Mouse (Mus musculus) lung, postnatal 0 days (tissue): ENCODE data around the gene Htr5a. TPM values are rescaled to one million over a fixed set of nuclear protein-coding genes. Genes with fewer than 3 reads are reported as not detected.
A peak's percentile ranks its signal among the peaks of the same experiment; 100 is the strongest.

Experiments used
- ATAC-seq: fragments of 200-750 bp; cut with Nextera tagmentation; 2 replicates; pipeline ENCODE4 v1.8.0; 2017; ENCODE audit warnings: moderate library complexity
- DNase-seq: peaks from one replicate; pipeline ENCODE4 v3.0.0-alpha.2; 2016; ENCODE audit warnings: low spot score
- H3K27ac ChIP-seq: fragments of 300-500 bp; sonication (generic); 2 replicates; pipeline ENCODE4 v1.5.1; 2014; ENCODE audit warnings: antibody characterized with exemption, mild to moderate bottlenecking, low read length, mixed read lengths
- H3K27me3 ChIP-seq: fragments of 300-500 bp; sonication (generic); replicated peaks from 2 replicates; pipeline ENCODE4 v1.6.1; 2014; ENCODE audit warnings: low read length, mixed read lengths; ENCODE audit not compliant: insufficient read depth
- H3K36me3 ChIP-seq: fragments of 300-500 bp; sonication (generic); 2 replicates; pipeline ENCODE4 v1.6.1; 2014; ENCODE audit warnings: low read length, mixed read lengths; ENCODE audit not compliant: insufficient read depth
- H3K4me1 ChIP-seq: fragments of 300-500 bp; sonication (generic); 2 replicates; pipeline ENCODE4 v1.6.1; 2014; ENCODE audit warnings: antibody characterized with exemption, low read depth, low read length, mixed read lengths; ENCODE audit not compliant: insufficient read depth
- H3K4me2 ChIP-seq: fragments of 300-500 bp; sonication (generic); replicated peaks from 2 replicates; pipeline ENCODE4 v1.6.1; 2014; ENCODE audit warnings: low read depth, mild to moderate bottlenecking, low read length, moderate library complexity, mixed read lengths
- H3K4me3 ChIP-seq: fragments of 300-500 bp; sonication (generic); 2 replicates; pipeline ENCODE4 v1.5.1; 2014; ENCODE audit warnings: low read depth, low read length
- H3K9ac ChIP-seq: fragments of 300-500 bp; sonication (generic); replicated peaks from 2 replicates; pipeline ENCODE4 v1.6.1; 2014; ENCODE audit warnings: low read depth, mild to moderate bottlenecking
- H3K9me3 ChIP-seq: fragments of 300-500 bp; sonication (generic); 2 replicates; pipeline ENCODE4 v1.6.1; 2016; ENCODE audit warnings: low read length, mixed read lengths
- CTCF ChIP-seq: IDR thresholded peaks from 2 replicates; pipeline ENCODE4 v1.5.1; 2016; ENCODE audit warnings: antibody characterized with exemption, mild to moderate bottlenecking
- EP300 ChIP-seq: IDR thresholded peaks from 2 replicates; pipeline ENCODE4 v1.6.1; 2016; ENCODE audit warnings: antibody characterized with exemption, mild to moderate bottlenecking, control low read depth
- WGBS: fragments of 180-500 bp; shearing (Covaris S2); extraction: QIAGEN DNeasy Blood & Tissue Kit; methylation state at CpG from one replicate; pipeline ENCODE4 v1.1.7; 2014; 5-methylcytosine and 5-hydroxymethylcytosine counted together
- polyA plus RNA-seq: library from polyadenylated mRNA; unstranded; fragments of >200 nt; fragmentation: Nextera tagmentation; extraction: Ambion mirVana; gene quantifications from 2 replicates; pipeline ENCODE4 v1.2.1, GENCODE M21; 2015

Gene Htr5a
- polyA plus RNA-seq: not detected in 2 replicates

DNA sequence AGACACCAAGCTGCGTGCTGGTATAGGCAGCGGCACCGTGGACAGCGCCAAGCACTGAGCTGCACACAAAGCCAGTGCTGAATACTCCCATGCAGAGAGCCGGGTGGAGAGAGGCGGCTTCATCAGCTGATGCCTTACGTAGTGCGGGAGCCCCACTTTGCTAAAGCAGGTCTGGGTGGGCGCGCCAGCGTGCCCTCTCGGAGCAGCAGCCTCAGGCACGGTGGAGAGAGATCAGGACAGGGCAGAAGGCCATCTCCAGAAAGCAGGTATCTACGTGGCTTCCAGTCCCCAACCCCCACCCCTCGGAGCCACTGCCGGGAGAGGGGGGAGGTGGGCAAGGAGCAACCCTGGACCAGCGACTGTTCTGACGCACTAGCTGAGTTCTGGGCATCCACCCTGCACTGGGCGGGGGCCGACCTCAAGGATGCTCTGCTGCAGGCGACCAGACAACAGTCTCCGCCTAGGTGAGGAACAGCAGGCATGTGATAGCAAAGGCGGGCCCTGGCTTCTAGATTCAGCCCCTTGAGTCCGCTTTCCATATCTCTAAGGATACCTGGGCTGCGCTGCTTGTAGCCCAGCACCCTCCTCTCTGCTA, at the start of gene Htr5a:
Htr5a (plus strand) TSS at position 449 of the 595 bp plus-strand sequence.
- Histone ChIP-seq H3K27me3 (0 out of 2 replicates have a peak, but pooled peaks cover 3% of the 10 kb centered on the region), H3K4me3 (no peak within 1 kb of the TSS), H3K9me3 (no peaks in the 10 kb centered on the region), H3K4me2 (no peak within 1 kb of the TSS), H3K36me3 (no peaks in the 10 kb centered on the region), H3K4me1 (no peaks in the 10 kb centered on the region), H3K27ac (no peak within 1 kb of the TSS), H3K9ac (no peak within 1 kb of the TSS)
- TF ChIP-seq CTCF (no peak), EP300 (no peak)
- DNase-seq (peak; percentile 34), ATAC-seq (no peak)
- WGBS: 8% methylated on average over 24 of the region's 25 CpGs

- ATAC-seq: no peak
Observed at GRCm38 (mm10) chr5:27792173-27792470, 49.8 kb upstream of the Htr5a start.

GRCm38 (mm10) chr5:27792531-27793205, 49.3 kb upstream of the Htr5a start:
- H3K27ac ChIP-seq: no peak overlapping the region
- no peak overlapping the region; the same call in 1 of the 2 replicates for H3K4me2 ChIP-seq
- ATAC-seq: no peak
- no peak for DNase-seq
- H3K27me3 ChIP-seq: no peaks in the 10 kb centered on the region
- TF ChIP-seq EP300 (no peak), CTCF (no peak)
- H3K4me1 ChIP-seq: peaks cover 7% of the 10 kb centered on the region
- no peak overlapping the region for H3K4me3 ChIP-seq
- H3K36me3 ChIP-seq: 0 out of 2 replicates have a peak, but pooled peaks cover 3% of the 10 kb centered on the region
- WGBS: 44% methylated on average over 9 of the region's 9 CpGs
- no peak overlapping the region for H3K9ac ChIP-seq
- no peaks in the 10 kb centered on the region for H3K9me3 ChIP-seq

More at GRCm38 (mm10) chr5:27792173-27792470, 49.8 kb upstream of the Htr5a start:
- Histone ChIP-seq H3K4me1 (peaks cover 7% of the 10 kb centered on the region), H3K9ac (peak overlapping the region; percentile 75), H3K4me2 (peak overlapping the region; percentile 72), H3K27ac (peak overlapping the region; percentile 96), H3K27me3 (no peaks in the 10 kb centered on the region), H3K9me3 (no peaks in the 10 kb centered on the region), H3K36me3 (0 out of 2 replicates have a peak, but pooled peaks cover 6% of the 10 kb centered on the region), H3K4me3 (peak overlapping the region; percentile 88)
- DNase-seq: no peak
- TF ChIP-seq CTCF (no peak), EP300 (no peak)
- 11% methylated on average over 8 of the region's 8 CpGs for WGBS

DNA sequence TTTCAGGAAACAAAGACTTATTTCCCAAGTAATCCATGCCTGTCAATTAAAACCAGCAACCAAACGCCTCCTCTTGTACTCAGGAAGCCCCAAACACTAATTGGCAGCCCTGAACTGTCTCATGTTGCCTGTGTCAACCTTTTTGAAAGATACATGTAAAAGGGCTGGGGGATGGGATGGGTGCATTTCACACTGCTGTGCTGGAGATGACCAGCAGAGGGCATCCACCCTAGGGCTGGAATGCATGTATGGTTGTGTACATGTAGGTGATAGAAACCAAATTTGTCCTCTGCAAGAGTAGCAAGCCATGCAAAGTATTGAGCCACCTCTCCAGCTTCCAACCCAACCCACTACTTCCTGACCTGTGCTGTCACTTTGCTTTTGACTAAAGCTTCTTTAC, 48.0 kb upstream of the Htr5a start:
- Histone ChIP-seq H3K27ac (no peak overlapping the region), H3K9ac (no peak overlapping the region), H3K4me1 (peaks cover 7% of the 10 kb centered on the region), H3K4me3 (no peak overlapping the region), H3K27me3 (no peaks in the 10 kb centered on the region), H3K9me3 (no peaks in the 10 kb centered on the region), H3K36me3 (no peaks in the 10 kb centered on the region), H3K4me2 (no peak overlapping the region)
- no peak for TF ChIP-seq EP300
- peak; percentile 86 for TF ChIP-seq CTCF
- WGBS: 8% methylated on average over 1 of the region's 1 CpGs
- peak; percentile 67 for DNase-seq
- ATAC-seq: no peak

DNA sequence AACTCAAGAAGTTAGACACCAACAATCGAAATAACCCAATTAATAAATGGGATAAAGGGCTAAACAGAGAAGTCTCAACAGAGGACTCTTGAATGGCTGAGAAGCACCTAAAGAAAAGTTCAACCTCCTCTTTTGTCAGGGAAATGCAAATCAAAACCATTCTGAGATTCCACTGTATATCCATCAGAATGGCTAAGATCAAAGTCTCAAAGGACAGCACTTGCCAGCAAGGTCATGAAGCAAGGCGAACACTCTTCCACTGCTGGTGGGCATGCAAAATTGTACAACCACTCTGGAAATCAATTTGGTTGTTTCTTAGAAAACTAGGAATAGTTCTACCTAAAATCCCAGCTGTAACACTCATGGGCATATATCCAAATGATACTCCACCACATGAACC, 27.7 kb upstream of the Htr5a start:
- Histone ChIP-seq H3K4me2 (no peak overlapping the region), H3K9me3 (no peaks in the 10 kb centered on the region), H3K4me1 (no peaks in the 10 kb centered on the region), H3K27ac (no peak overlapping the region), H3K9ac (no peak overlapping the region), H3K27me3 (no peaks in the 10 kb centered on the region), H3K4me3 (no peak overlapping the region), H3K36me3 (no peaks in the 10 kb centered on the region)
- ATAC-seq (no peak), DNase-seq (no peak)
- 67% methylated on average over 2 of the region's 2 CpGs for WGBS
- TF ChIP-seq EP300: no peak
- no peak for TF ChIP-seq CTCF

DNA sequence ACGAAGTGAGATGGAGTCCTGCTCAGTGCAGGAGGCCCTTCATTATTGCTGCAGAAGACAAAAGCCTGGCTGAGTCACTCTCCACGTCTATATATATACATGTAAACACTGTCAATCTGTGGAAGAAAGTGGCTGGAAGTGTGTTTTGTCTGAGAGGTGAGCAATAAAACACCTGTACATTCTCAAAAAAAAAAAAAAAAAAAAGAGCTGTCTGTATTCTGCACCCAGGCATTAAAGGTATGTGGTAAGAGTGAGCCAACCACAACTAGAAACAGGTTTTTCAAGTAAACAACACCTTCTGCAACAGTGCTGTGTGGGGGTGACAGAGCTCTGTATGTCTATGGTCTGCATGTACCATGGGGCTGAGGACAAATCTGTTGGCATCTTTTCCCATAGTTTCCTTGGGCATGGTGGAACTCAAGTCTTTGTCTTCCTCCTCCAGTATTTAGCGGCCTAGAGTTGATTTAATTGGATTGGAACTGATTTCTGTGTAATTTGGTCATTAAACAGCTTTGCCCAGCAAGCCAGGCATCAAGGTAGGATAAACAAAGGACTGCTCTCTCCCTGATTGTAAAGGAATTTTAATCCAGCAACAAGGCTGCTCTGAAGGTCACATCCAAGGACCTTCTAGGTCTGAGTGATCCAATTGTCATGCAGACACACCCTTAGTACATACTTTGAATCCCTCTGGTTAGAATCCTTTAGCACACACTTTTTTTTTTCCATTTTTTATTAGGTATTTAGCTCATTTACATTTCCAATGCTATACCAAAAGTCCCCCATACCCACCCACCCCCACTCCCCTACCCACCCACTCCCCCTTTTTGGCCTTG, 22.9 kb upstream of the Htr5a start:
- Histone ChIP-seq H3K27me3 (no peaks in the 10 kb centered on the region), H3K4me1 (no peaks in the 10 kb centered on the region), H3K4me3 (no peak overlapping the region), H3K27ac (no peak overlapping the region), H3K9ac (no peak overlapping the region), H3K36me3 (no peaks in the 10 kb centered on the region), H3K4me2 (no peak overlapping the region), H3K9me3 (no peaks in the 10 kb centered on the region)
- no peak for TF ChIP-seq CTCF
- TF ChIP-seq EP300: no peak
- WGBS: 49% methylated on average over 3 of the region's 3 CpGs
- no peak for DNase-seq
- ATAC-seq: no peak
